Mouse (Mus musculus): ENCODE data around the gene Cyb5d1.

Cyb5d1 gene

GRCm38 (mm10) chr11:69395235-69395633, at the start of gene Cyb5d1, which contains the start of gene Naa38:
Cyb5d1 (minus strand) TSS chr11:69395631.
Naa38 (plus strand) TSS chr11:69395487.
- peak; percentile 93 for DNase-seq (ENCODE audit: low spot score)

- no peak for DNase-seq (ENCODE audit: low spot score)
Measured at GRCm38 (mm10) chr11:69443328-69443727, 47.9 kb upstream of the Cyb5d1 start.

- no peak for DNase-seq (ENCODE audit: low spot score)
Measured at GRCm38 (mm10) chr11:69437291-69437690, 41.9 kb upstream of the Cyb5d1 start.

- no peak for DNase-seq (ENCODE audit: low spot score)
Measured at GRCm38 (mm10) chr11:69433189-69433588, 37.8 kb upstream of the Cyb5d1 start.

GRCm38 (mm10) chr11:69432640-69432982, 37.2 kb upstream of the Cyb5d1 start:
- no peak for DNase-seq (ENCODE audit: low spot score)

- DNase-seq (ENCODE audit: low spot score), result peak; percentile 89
Measured at GRCm38 (mm10) chr11:69431829-69432639, 36.6 kb upstream of the Cyb5d1 start.

- no peak for DNase-seq (ENCODE audit: low spot score)
Measured at GRCm38 (mm10) chr11:69430631-69431030, 35.2 kb upstream of the Cyb5d1 start.

GRCm38 (mm10) chr11:69429313-69429712, 33.9 kb upstream of the Cyb5d1 start:
- DNase-seq (ENCODE audit: low spot score), result no peak

GRCm38 (mm10) chr11:69428751-69429150, 33.3 kb upstream of the Cyb5d1 start:
- no peak for DNase-seq (ENCODE audit: low spot score)

- no peak for DNase-seq (ENCODE audit: low spot score)
Measured at GRCm38 (mm10) chr11:69426246-69426645, 30.8 kb upstream of the Cyb5d1 start.

GRCm38 (mm10) chr11:69423885-69424284, 28.5 kb upstream of the Cyb5d1 start:
- DNase-seq (ENCODE audit: low spot score), result no peak

- DNase-seq (ENCODE audit: low spot score), result no peak
Measured at GRCm38 (mm10) chr11:69422842-69423241, 27.4 kb upstream of the Cyb5d1 start.

GRCm38 (mm10) chr11:69421131-69421977, 25.9 kb upstream of the Cyb5d1 start:
- DNase-seq (ENCODE audit: low spot score), result no peak

- no peak for DNase-seq (ENCODE audit: low spot score)
Measured at GRCm38 (mm10) chr11:69420554-69421000, 25.1 kb upstream of the Cyb5d1 start.

- no peak for DNase-seq (ENCODE audit: low spot score)
Measured at GRCm38 (mm10) chr11:69419813-69420553, 24.6 kb upstream of the Cyb5d1 start.

- DNase-seq (ENCODE audit: low spot score), result no peak
Measured at GRCm38 (mm10) chr11:69419443-69419812, 24.0 kb upstream of the Cyb5d1 start.

- DNase-seq (ENCODE audit: low spot score), result peak; percentile 91
Measured at GRCm38 (mm10) chr11:69418481-69419442, 23.3 kb upstream of the Cyb5d1 start.

GRCm38 (mm10) chr11:69417449-69418384, 22.3 kb upstream of the Cyb5d1 start:
- peak; percentile 88 for DNase-seq (ENCODE audit: low spot score)

GRCm38 (mm10) chr11:69416921-69417448, 21.6 kb upstream of the Cyb5d1 start:
- DNase-seq (ENCODE audit: low spot score), result no peak

GRCm38 (mm10) chr11:69416509-69416908, 21.1 kb upstream of the Cyb5d1 start:
- DNase-seq (ENCODE audit: low spot score), result no peak
